Mouse (Mus musculus) thymus, adult 18-20 months (tissue): Measurements from ENCODE around the gene Bag5.
A peak's percentile ranks its signal among the peaks of the same experiment; 100 is the strongest.
"Not testable (repeated sequence)": the region's sequence is repeated elsewhere in the genome, so short reads cannot be mapped to it uniquely, and the experiment has no call there.

Experiments
- DNase-seq, 2 experiments: peaks; one replicate each; pipeline ENCODE4 v3.0.0; 2022; ENCODE audit warnings: mixed read lengths in 2 of 2

Bag5 gene

GRCm38 (mm10) chr12:111671431-111671902 is 41.6 kb downstream of the Bag5 start:
- peak in 1 of 2 experiments; percentile 30 for DNase-seq

- DNase-seq = no peak
These were observed 42.1 kb downstream of the Bag5 start for GRCm38 (mm10) chr12:111670976-111671375.

- no peak for DNase-seq
These were observed 42.6 kb downstream of the Bag5 start for GRCm38 (mm10) chr12:111670371-111670971.

- DNase-seq = no peak
These were observed 43.1 kb downstream of the Bag5 start for GRCm38 (mm10) chr12:111669961-111670360.

GRCm38 (mm10) chr12:111669000-111669788 is 43.9 kb downstream of the Bag5 start:
- DNase-seq = no peak

GRCm38 (mm10) chr12:111668457-111668912 is 44.6 kb downstream of the Bag5 start:
- DNase-seq = peak; percentile 80 to 87

GRCm38 (mm10) chr12:111667421-111667820 is 45.6 kb downstream of the Bag5 start:
- no peak for DNase-seq

- DNase-seq = no peak
These were observed 46.7 kb downstream of the Bag5 start for GRCm38 (mm10) chr12:111666380-111666779.

- no peak for DNase-seq
These were observed 47.8 kb downstream of the Bag5 start for GRCm38 (mm10) chr12:111665041-111665880.

GRCm38 (mm10) chr12:111664144-111664634 is 48.9 kb downstream of the Bag5 start:
- no peak for DNase-seq

- no peak for DNase-seq
These were observed 49.6 kb downstream of the Bag5 start for GRCm38 (mm10) chr12:111663228-111664143.

GRCm38 (mm10) chr12:111661554-111661953 is 51.5 kb downstream of the Bag5 start:
- DNase-seq = not testable (repeated sequence)

DNA sequence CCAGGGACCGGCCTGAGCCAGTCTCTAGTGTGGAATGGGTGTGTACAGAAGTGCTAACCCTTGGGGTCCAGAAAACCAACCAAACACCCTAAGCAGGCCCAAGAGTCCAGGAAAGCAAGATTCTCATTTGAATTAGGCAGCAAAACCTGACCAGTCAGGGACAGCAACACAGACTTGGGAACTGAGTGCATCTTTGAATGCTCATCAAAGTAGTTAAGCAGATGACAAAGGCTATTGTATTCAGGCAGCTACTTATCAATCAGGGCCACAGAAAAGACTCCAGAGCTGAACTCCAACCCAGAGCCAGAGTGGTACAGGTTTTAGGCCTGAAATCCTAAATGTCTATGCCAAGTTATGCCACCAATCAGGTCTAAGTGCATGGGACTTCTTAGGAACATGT is 52.4 kb downstream of the Bag5 start:
- DNase-seq = no peak
